Mouse (Mus musculus): ENCODE measurements at regions not wholly inside any gene's neighbourhood (a gene's known extent, or its start where the extent isn't known, plus 50 kb on each side); places are given as distances from the start of the nearest gene placed in this dataset.
A peak's percentile ranks its signal among the peaks of the same experiment; 100 is the strongest.

GRCm38 (mm10) chr10:66909905-66910681, 185.8 kb upstream of the Jmjd1c start:
- DNase-seq (ENCODE audit: low spot score in 2 of 2): no peak

GRCm38 (mm10) chr10:66911261-66911911, 184.5 kb upstream of the Jmjd1c start:
- DNase-seq (ENCODE audit: low spot score in 2 of 2): no peak

- DNase-seq (ENCODE audit: low spot score in 2 of 2): no peak
Measured at GRCm38 (mm10) chr10:66912440-66912839, 183.5 kb upstream of the Jmjd1c start.

GRCm38 (mm10) chr10:66913187-66913586, 182.7 kb upstream of the Jmjd1c start:
- no peak for DNase-seq (ENCODE audit: low spot score in 2 of 2)

GRCm38 (mm10) chr10:66913627-66914026, 182.3 kb upstream of the Jmjd1c start:
- DNase-seq (ENCODE audit: low spot score in 2 of 2): peak in 1 of 2 experiments; percentile 29

GRCm38 (mm10) chr10:66914288-66914975, 181.5 kb upstream of the Jmjd1c start:
- DNase-seq (ENCODE audit: low spot score in 2 of 2): no peak

- DNase-seq (ENCODE audit: low spot score in 2 of 2): no peak
Measured at GRCm38 (mm10) chr10:66915801-66916200, 180.1 kb upstream of the Jmjd1c start.

GRCm38 (mm10) chr10:66917725-66918124, 178.2 kb upstream of the Jmjd1c start:
- no peak for DNase-seq (ENCODE audit: low spot score in 2 of 2)

- DNase-seq (ENCODE audit: low spot score in 2 of 2): no peak
Measured at GRCm38 (mm10) chr10:66918713-66919112, 177.2 kb upstream of the Jmjd1c start.

- DNase-seq (ENCODE audit: low spot score in 2 of 2): peak in 1 of 2 experiments; percentile 45
Measured at GRCm38 (mm10) chr10:66919953-66920760, 175.8 kb upstream of the Jmjd1c start.

GRCm38 (mm10) chr10:66920761-66921684, 174.9 kb upstream of the Jmjd1c start:
- peak in 1 of 2 experiments; percentile 48 for DNase-seq (ENCODE audit: low spot score in 2 of 2)

GRCm38 (mm10) chr10:66921776-66922175, 174.1 kb upstream of the Jmjd1c start:
- DNase-seq (ENCODE audit: low spot score in 2 of 2): no peak

- no peak for DNase-seq (ENCODE audit: low spot score in 2 of 2)
Measured at GRCm38 (mm10) chr10:66922314-66922713, 173.6 kb upstream of the Jmjd1c start.

- DNase-seq (ENCODE audit: low spot score in 2 of 2): no peak
Measured at GRCm38 (mm10) chr10:66923947-66924346, 172.0 kb upstream of the Jmjd1c start.

GRCm38 (mm10) chr10:66924418-66924817, 171.5 kb upstream of the Jmjd1c start:
- DNase-seq (ENCODE audit: low spot score in 2 of 2): no peak

GRCm38 (mm10) chr10:66925553-66926127, 170.3 kb upstream of the Jmjd1c start:
- no peak for DNase-seq (ENCODE audit: low spot score in 2 of 2)

- no peak for DNase-seq (ENCODE audit: low spot score in 2 of 2)
Measured at GRCm38 (mm10) chr10:66927651-66928050, 168.3 kb upstream of the Jmjd1c start.

- DNase-seq (ENCODE audit: low spot score in 2 of 2): no peak
Measured at GRCm38 (mm10) chr10:66928211-66928990, 167.5 kb upstream of the Jmjd1c start.

- DNase-seq (ENCODE audit: low spot score in 2 of 2): no peak
Measured at GRCm38 (mm10) chr10:66930563-66930962, 165.4 kb upstream of the Jmjd1c start.

Data from spleen, postnatal 10 days (tissue).